Mouse (Mus musculus): ENCODE results near the gene Il23a.

GRCm38 (mm10) chr10:128338948-128339347 is 40.4 kb upstream of the Il23a start:
- TF ChIP-seq ZNF384 (IDR thresholded peaks at IDR 0.05; ENCODE audit: low read depth, low read length) (no peak), CHD2 (IDR thresholded peaks at IDR 0.05; ENCODE audit: low read depth, low read length) (no peak), HCFC1 (IDR thresholded peaks at IDR 0.05; ENCODE audit: borderline replicate concordance, insufficient read depth, low read length) (no peak), MAFK (IDR thresholded peaks at IDR 0.05; ENCODE audit: insufficient read depth, low read depth, low read length) (no peak)
